18 mouse cellular contexts compared by ENCODE assay signal in genomic region chr7:72528873-72529272, GRCm38 (mm10).
DNase-seq lines count a peak whose midpoint lies in the region; ATAC-seq and TF ChIP-seq lines count a peak whose summit lies in the region.
"Had no signal": no experiment of that assay in that cellular context is flagged by ENCODE, and none has a peak within 500 bp of the region (broad histone marks: within the 10 kb centered on the region; RNA-seq: fewer than 3 reads in every experiment).

No protein-coding gene starts in this region.

- DNase-seq in embryonic facial prominence, embryonic 11.5 days (ENCODE audit: low spot score), result peak; percentile 33
- no peak for DNase-seq in embryonic facial prominence, embryonic 10.5 days (ENCODE audit: low spot score)
- DNase-seq in kidney, postnatal 0 days (ENCODE audit: low spot score), result no peak
- DNase-seq in kidney, adult 18-20 months, result no peak
- peak; percentile 41 for DNase-seq in midbrain, embryonic 14.5 days
- no peak for DNase-seq in midbrain, embryonic 10.5 days (ENCODE audit: low spot score)
- DNase-seq in stomach, postnatal 0 days (ENCODE audit: low spot score), result no peak
- no peak for DNase-seq in heart, postnatal 10 days
- DNase-seq: cerebellum, adult 9-10 months; gastrocnemius, postnatal 36 days; right cerebral cortex, postnatal 14 days; thymus, adult 2 months had no signal

- no peak overlapping the region for H3K4me2 ChIP-seq in embryonic facial prominence, embryonic 11.5 days (ENCODE audit: low read depth, low read length)
- no peak overlapping the region for H3K4me2 ChIP-seq in kidney, postnatal 0 days (ENCODE audit: low read length)
- no peak overlapping the region for H3K4me2 ChIP-seq in midbrain, embryonic 14.5 days (ENCODE audit: low read length)
- H3K4me2 ChIP-seq in stomach, postnatal 0 days (replicated peaks; ENCODE audit: low read depth), result no peak overlapping the region
- H3K4me2 ChIP-seq: embryonic facial prominence, embryonic 15.5 days; forebrain, embryonic 15.5 days; heart, embryonic 15.5 days; hindbrain, embryonic 15.5 days; midbrain, embryonic 11.5 days had no signal

- ATAC-seq in embryonic facial prominence, embryonic 11.5 days (replicated peaks; ENCODE audit: insufficient number of reproducible peaks, low FRiP score, low TSS enrichment, low read depth), result no peak
- no peak for ATAC-seq in kidney, postnatal 0 days (replicated peaks; ENCODE audit: low FRiP score, low read depth)
- no peak for ATAC-seq in midbrain, embryonic 14.5 days (ENCODE audit: low FRiP score, low TSS enrichment)
- no peak for ATAC-seq in stomach, postnatal 0 days (ENCODE audit: low FRiP score, low TSS enrichment)
- ATAC-seq: forebrain, embryonic 15.5 days had no signal

- no peak overlapping the region for H3K27ac ChIP-seq in embryonic facial prominence, embryonic 11.5 days (replicated peaks; ENCODE audit: low read depth, low read length)
- H3K27ac ChIP-seq in embryonic facial prominence, embryonic 10.5 days (replicated peaks), result no peak overlapping the region
- H3K27ac ChIP-seq in kidney, postnatal 0 days, result no peak overlapping the region
- H3K27ac ChIP-seq in midbrain, embryonic 14.5 days (replicated peaks; ENCODE audit: low read depth, low read length), result no peak overlapping the region
- no peak overlapping the region for H3K27ac ChIP-seq in midbrain, embryonic 10.5 days (replicated peaks)
- H3K27ac ChIP-seq in stomach, postnatal 0 days (replicated peaks), result no peak overlapping the region
- H3K27ac ChIP-seq: embryonic facial prominence, embryonic 15.5 days; forebrain, embryonic 15.5 days; heart, embryonic 15.5 days; hindbrain, embryonic 15.5 days; limb, embryonic 10.5 days had no signal

- H3K36me3 ChIP-seq in embryonic facial prominence, embryonic 11.5 days (replicated peaks; ENCODE audit: control insufficient read depth, insufficient read depth, low read depth, low read length), result no peaks in the 10 kb centered on the region
- H3K36me3 ChIP-seq in embryonic facial prominence, embryonic 10.5 days (replicated peaks), result no peaks in the 10 kb centered on the region
- no peaks in the 10 kb centered on the region for H3K36me3 ChIP-seq in kidney, postnatal 0 days (ENCODE audit: insufficient read depth, low read length)
- no peaks in the 10 kb centered on the region for H3K36me3 ChIP-seq in midbrain, embryonic 14.5 days (ENCODE audit: control insufficient read depth, insufficient read depth, low read length)
- no peaks in the 10 kb centered on the region for H3K36me3 ChIP-seq in midbrain, embryonic 10.5 days
- H3K36me3 ChIP-seq in stomach, postnatal 0 days (ENCODE audit: control insufficient read depth, insufficient read depth, low read length), result no peaks in the 10 kb centered on the region
- H3K36me3 ChIP-seq: embryonic facial prominence, embryonic 15.5 days; forebrain, embryonic 15.5 days; heart, embryonic 15.5 days; hindbrain, embryonic 15.5 days; limb, embryonic 10.5 days had no signal

- TF ChIP-seq EP300 in stomach, postnatal 0 days (optimal IDR thresholded peaks at IDR 0.05), result no peak

- H3K4me3 ChIP-seq in embryonic facial prominence, embryonic 11.5 days (ENCODE audit: low read depth, low read length), result no peak overlapping the region
- no peak overlapping the region for H3K4me3 ChIP-seq in embryonic facial prominence, embryonic 10.5 days
- H3K4me3 ChIP-seq in kidney, postnatal 0 days (replicated peaks; ENCODE audit: low read depth, low read length), result no peak overlapping the region
- no peak overlapping the region for H3K4me3 ChIP-seq in midbrain, embryonic 14.5 days (replicated peaks; ENCODE audit: low read depth, low read length)
- no peak overlapping the region for H3K4me3 ChIP-seq in midbrain, embryonic 10.5 days
- H3K4me3 ChIP-seq in stomach, postnatal 0 days (ENCODE audit: low read depth, low read length), result no peak overlapping the region
- H3K4me3 ChIP-seq: embryonic facial prominence, embryonic 15.5 days; forebrain, embryonic 15.5 days; heart, embryonic 15.5 days; hindbrain, embryonic 15.5 days; limb, embryonic 10.5 days had no signal

- H3K4me1 ChIP-seq in embryonic facial prominence, embryonic 11.5 days (ENCODE audit: control insufficient read depth, insufficient read depth, low read length), result no peaks in the 10 kb centered on the region
- H3K4me1 ChIP-seq in embryonic facial prominence, embryonic 10.5 days, result no peaks in the 10 kb centered on the region
- H3K4me1 ChIP-seq in kidney, postnatal 0 days (replicated peaks; ENCODE audit: insufficient read depth, low read length), result no peaks in the 10 kb centered on the region
- no peaks in the 10 kb centered on the region for H3K4me1 ChIP-seq in midbrain, embryonic 14.5 days (ENCODE audit: control insufficient read depth, insufficient read depth, low read length)
- no peaks in the 10 kb centered on the region for H3K4me1 ChIP-seq in midbrain, embryonic 10.5 days
- H3K4me1 ChIP-seq in stomach, postnatal 0 days (replicated peaks; ENCODE audit: control insufficient read depth, insufficient read depth), result no peaks in the 10 kb centered on the region
- H3K4me1 ChIP-seq: forebrain, embryonic 15.5 days; heart, embryonic 15.5 days; hindbrain, embryonic 15.5 days; limb, embryonic 10.5 days had no signal

- no peaks in the 10 kb centered on the region for H3K9me3 ChIP-seq in embryonic facial prominence, embryonic 11.5 days (replicated peaks; ENCODE audit: control insufficient read depth, low read length)
- H3K9me3 ChIP-seq in embryonic facial prominence, embryonic 10.5 days, result no peaks in the 10 kb centered on the region
- H3K9me3 ChIP-seq in kidney, postnatal 0 days (replicated peaks; ENCODE audit: low read length), result no peaks in the 10 kb centered on the region
- no peaks in the 10 kb centered on the region for H3K9me3 ChIP-seq in midbrain, embryonic 14.5 days (ENCODE audit: control insufficient read depth, low read length)
- no peaks in the 10 kb centered on the region for H3K9me3 ChIP-seq in midbrain, embryonic 10.5 days (replicated peaks)
- H3K9me3 ChIP-seq in stomach, postnatal 0 days (ENCODE audit: control insufficient read depth, low read length), result no peaks in the 10 kb centered on the region
- H3K9me3 ChIP-seq: embryonic facial prominence, embryonic 15.5 days; forebrain, embryonic 15.5 days; heart, embryonic 15.5 days; hindbrain, embryonic 15.5 days; limb, embryonic 10.5 days had no signal

- intact Hi-C loops in heart, postnatal 10 days (cut with DNase I), result no loop called here

- H3K27me3 ChIP-seq in embryonic facial prominence, embryonic 11.5 days (ENCODE audit: control insufficient read depth, insufficient read depth, low read length), result no peaks in the 10 kb centered on the region
- H3K27me3 ChIP-seq in embryonic facial prominence, embryonic 10.5 days (replicated peaks; ENCODE audit: low read depth, poor library complexity, severe bottlenecking), result no peaks in the 10 kb centered on the region
- H3K27me3 ChIP-seq in kidney, postnatal 0 days (ENCODE audit: insufficient read depth, low read length), result no peaks in the 10 kb centered on the region
- H3K27me3 ChIP-seq in midbrain, embryonic 14.5 days (ENCODE audit: control insufficient read depth, insufficient read depth, low read length), result no peaks in the 10 kb centered on the region
- H3K27me3 ChIP-seq in midbrain, embryonic 10.5 days (ENCODE audit: low read depth, poor library complexity, severe bottlenecking), result no peaks in the 10 kb centered on the region
- H3K27me3 ChIP-seq in stomach, postnatal 0 days (ENCODE audit: control insufficient read depth, insufficient read depth, low read length), result no peaks in the 10 kb centered on the region
- H3K27me3 ChIP-seq: embryonic facial prominence, embryonic 15.5 days; forebrain, embryonic 15.5 days; heart, embryonic 15.5 days; hindbrain, embryonic 15.5 days had no signal

- WGBS in embryonic facial prominence, embryonic 11.5 days, result 85% methylated on average over 3 of the region's 3 CpGs
- 88% methylated on average over 3 of the region's 3 CpGs for WGBS in embryonic facial prominence, embryonic 10.5 days
- 89% methylated on average over 3 of the region's 3 CpGs for WGBS in kidney, postnatal 0 days
- WGBS in midbrain, embryonic 14.5 days, result 88% methylated on average over 3 of the region's 3 CpGs
- WGBS in midbrain, embryonic 10.5 days, result 87% methylated on average over 3 of the region's 3 CpGs
- 89% methylated on average over 3 of the region's 3 CpGs for WGBS in stomach, postnatal 0 days

- TF ChIP-seq CTCF in kidney, postnatal 0 days (IDR thresholded peaks at IDR 0.05; ENCODE audit: low read depth), result peak; percentile 46
- peak; percentile 61 for TF ChIP-seq CTCF in stomach, postnatal 0 days (IDR thresholded peaks at IDR 0.05; ENCODE audit: low read depth)

- no peak overlapping the region for H3K9ac ChIP-seq in embryonic facial prominence, embryonic 11.5 days (replicated peaks; ENCODE audit: low read length)
- H3K9ac ChIP-seq in kidney, postnatal 0 days (ENCODE audit: low read depth, low read length), result no peak overlapping the region
- no peak overlapping the region for H3K9ac ChIP-seq in midbrain, embryonic 14.5 days (replicated peaks; ENCODE audit: low read length)
- no peak overlapping the region for H3K9ac ChIP-seq in stomach, postnatal 0 days (ENCODE audit: low read length)
- H3K9ac ChIP-seq: embryonic facial prominence, embryonic 15.5 days; forebrain, embryonic 15.5 days; heart, embryonic 15.5 days; hindbrain, embryonic 15.5 days had no signal

Comparison
In these comparisons a context has a peak if more than half of its experiments do, and no peak if none do; other contexts are left out.
1. DNase-seq: peak in embryonic facial prominence, embryonic 11.5 days (single experiment) and midbrain, embryonic 14.5 days (single experiment); none in embryonic facial prominence, embryonic 10.5 days (single experiment), kidney, postnatal 0 days (single experiment), kidney, adult 18-20 months (single experiment), midbrain, embryonic 10.5 days (single experiment), stomach, postnatal 0 days (single experiment) and heart, postnatal 10 days (0 of 2).